Mouse (Mus musculus): Measurements from ENCODE around the gene Wdfy2.

- TF ChIP-seq POLR2A (IDR thresholded peaks at IDR 0.05; ENCODE audit: insufficient read length, low read depth) (no peak), USF1 (IDR thresholded peaks at IDR 0.05; ENCODE audit: low read depth) (no peak), TCF12 (IDR thresholded peaks at IDR 0.05; ENCODE audit: insufficient read depth, poor library complexity, severe bottlenecking) (no peak), MAX (IDR thresholded peaks at IDR 0.05; ENCODE audit: low read depth) (no peak), POLR2AphosphoS2 (IDR thresholded peaks at IDR 0.05; ENCODE audit: insufficient read length, low read depth) (no peak), E2F4 (IDR thresholded peaks at IDR 0.05; ENCODE audit: insufficient read depth) (no peak), CEBPB (IDR thresholded peaks at IDR 0.05; ENCODE audit: insufficient read depth, poor library complexity, severe bottlenecking) (no peak), REST (IDR thresholded peaks at IDR 0.05; ENCODE audit: insufficient read depth, insufficient read length) (no peak)
Measured at GRCm38 (mm10) chr14:62870238-62870638, 32.8 kb downstream of the Wdfy2 start.

Measured in myocyte (in vitro differentiated cells).